Mouse (Mus musculus): Measurements from ENCODE around the gene Arl5c.

The Arl5c gene

GRCm38 (mm10) chr11:98018858-98019641, 23.1 kb upstream of the Arl5c start:
- no peak for DNase-seq

DNA sequence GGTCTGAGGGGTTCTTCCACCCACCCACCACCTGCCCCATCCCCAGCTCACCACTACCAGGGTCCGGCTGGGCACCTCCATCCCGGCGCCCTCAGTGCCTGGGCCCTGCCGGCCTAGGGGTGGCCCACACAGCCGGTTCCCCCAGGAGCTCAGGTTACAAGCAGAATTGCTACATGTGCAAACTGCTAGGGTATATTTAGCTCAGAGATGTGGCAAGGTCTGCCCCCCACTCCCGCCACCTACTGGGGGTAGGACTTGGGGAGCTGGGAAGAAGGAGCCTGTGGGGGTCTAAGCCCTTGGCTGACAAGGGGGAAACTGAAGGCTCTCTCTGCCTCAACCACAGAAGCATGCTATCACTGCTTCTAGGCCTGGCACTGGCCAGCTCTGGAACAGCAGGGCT, 22.2 kb upstream of the Arl5c start:
- DNase-seq = no peak

DNA sequence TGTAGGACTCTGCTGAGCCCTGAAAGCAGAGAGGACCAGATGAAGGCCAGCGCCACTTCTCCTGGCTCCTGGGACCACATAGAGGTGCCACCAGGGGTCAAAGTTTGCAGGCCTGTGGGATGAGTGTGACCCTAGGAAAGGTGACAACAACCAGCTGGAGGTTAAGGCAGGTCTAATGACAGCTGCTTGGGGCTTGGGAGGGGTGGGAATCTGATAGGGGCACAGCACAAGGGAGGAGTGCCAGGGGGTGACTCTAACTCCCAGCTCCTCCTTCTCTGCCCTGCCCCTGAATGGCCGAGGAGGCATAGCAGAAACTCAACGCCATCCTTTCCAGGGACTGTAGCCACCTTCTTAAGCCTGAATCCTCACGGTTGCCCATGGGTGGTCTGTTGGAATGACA, 20.8 kb upstream of the Arl5c start:
- no peak for DNase-seq

- DNase-seq = no peak
These were observed 20.2 kb upstream of the Arl5c start for GRCm38 (mm10) chr11:98016177-98016576.

- DNase-seq = no peak
These were observed 16.9 kb upstream of the Arl5c start for GRCm38 (mm10) chr11:98012831-98013230.

DNA sequence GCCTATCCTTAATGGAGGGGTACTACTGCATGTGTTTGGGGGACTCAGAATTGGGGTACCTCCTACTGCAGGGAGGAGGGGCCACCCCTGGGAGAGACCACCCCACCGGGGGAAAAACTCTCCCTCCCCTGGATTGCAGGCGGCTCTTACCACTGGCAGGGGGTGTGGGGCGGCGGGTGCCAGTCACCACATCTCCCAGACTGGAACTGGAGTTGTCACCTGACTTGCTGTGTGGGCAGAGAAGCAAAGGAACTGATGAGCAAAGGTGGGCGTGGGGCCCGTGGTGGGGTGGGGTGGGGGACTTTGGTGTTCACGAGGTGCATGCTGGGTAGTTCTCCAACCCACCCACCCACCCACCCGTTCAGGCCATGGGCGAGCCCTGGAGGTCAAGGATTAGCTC, 15.7 kb upstream of the Arl5c start:
- DNase-seq = no peak

DNA sequence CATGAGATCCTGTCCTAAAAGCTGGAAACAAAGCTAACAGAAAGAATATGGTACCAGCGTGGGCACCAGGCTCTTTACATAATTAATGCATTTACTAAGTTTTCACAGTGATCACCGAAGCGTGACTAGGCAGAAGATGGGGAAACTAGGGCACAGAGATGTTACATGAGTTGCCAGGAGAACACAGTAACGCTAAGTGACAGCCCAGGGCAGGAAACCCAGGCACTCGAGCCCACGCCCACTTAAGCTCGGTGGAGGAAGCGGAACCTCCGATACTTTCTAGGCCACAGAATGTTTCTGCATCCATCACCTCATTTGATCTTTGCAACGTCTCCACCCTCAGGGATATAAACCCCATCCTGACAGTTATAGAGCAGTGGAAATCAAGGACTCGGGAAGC, 12.1 kb upstream of the Arl5c start:
- DNase-seq = no peak

- DNase-seq = no peak
These were observed 9.7 kb upstream of the Arl5c start for GRCm38 (mm10) chr11:98005686-98006085.

- no peak for DNase-seq
These were observed 9.1 kb upstream of the Arl5c start for GRCm38 (mm10) chr11:98005076-98005475.

- no peak for DNase-seq
These were observed 8.2 kb upstream of the Arl5c start for GRCm38 (mm10) chr11:98004161-98004560.

DNA sequence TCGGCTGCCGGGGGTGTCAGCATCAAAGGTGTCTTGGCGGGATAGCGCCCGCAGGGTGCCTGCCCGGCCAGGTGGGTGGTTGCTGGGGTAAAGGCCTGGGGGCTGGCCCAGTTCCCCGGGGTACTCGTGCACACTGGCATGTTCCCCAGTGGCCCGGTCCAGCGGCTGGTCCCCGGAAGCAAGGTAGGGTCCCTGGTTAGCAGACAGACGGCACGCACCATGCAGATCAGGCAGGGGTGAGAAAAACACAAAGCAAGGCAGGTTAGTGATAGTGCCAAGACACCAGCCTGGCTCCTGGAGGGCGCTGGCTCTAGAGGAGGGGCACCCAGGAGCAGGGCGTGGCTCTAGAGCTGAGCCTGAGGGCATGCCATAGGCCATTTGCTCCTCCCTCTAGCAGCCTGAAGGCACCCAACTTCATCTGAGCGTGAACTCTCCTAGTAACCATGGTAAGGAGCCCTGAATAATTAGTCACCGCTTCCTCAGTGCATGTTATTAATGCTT, 7.2 kb upstream of the Arl5c start:
- DNase-seq = peak; percentile 49

- DNase-seq = peak; percentile 73
These were observed 6.6 kb upstream of the Arl5c start for GRCm38 (mm10) chr11:98002627-98003026.

DNA sequence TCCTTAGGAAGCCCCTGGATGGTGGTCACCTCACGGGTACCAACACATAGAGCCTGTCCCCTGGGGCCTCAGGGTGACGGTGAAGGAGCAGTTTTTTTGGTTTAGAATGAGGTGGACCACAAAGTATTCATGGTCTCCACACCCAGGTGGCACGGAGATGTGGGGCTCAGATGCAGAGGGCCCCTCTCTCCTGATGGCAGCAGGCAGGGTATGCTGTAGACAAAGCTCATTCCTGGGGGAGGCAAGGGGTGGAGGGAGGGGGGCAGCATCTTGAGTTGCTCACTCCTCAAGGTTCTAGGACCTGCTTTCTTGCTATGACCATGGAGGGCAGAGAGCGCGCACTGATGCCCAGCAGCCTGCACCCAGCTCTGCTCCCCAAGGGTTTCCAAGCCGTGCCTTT, 6.0 kb upstream of the Arl5c start:
- DNase-seq = no peak

DNA sequence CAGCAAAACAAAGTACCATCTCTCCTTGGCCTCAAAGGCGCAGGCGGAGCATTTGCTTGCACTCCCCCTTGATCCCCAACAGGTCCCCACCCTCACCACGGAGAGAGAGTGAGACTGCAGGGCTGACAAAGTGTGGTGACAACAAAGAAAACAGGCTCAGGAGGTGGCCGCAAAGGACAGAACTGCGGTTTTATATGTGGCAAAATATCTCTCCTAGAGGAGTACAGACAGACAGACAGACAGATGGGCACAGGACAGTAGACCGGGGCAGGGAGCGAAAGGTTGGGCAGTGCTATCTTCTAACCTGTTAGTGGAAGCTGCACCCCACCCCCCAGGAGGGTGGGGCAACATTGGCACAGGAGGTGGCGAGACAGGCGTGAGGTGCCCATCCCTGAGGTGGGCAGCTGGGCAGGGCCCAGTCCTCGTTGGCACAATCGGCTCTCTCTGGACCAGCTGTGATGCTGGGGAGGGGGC, 5.4 kb upstream of the Arl5c start:
- no peak for DNase-seq

GRCm38 (mm10) chr11:98000378-98001140, 4.6 kb upstream of the Arl5c start:
- DNase-seq = no peak

DNA sequence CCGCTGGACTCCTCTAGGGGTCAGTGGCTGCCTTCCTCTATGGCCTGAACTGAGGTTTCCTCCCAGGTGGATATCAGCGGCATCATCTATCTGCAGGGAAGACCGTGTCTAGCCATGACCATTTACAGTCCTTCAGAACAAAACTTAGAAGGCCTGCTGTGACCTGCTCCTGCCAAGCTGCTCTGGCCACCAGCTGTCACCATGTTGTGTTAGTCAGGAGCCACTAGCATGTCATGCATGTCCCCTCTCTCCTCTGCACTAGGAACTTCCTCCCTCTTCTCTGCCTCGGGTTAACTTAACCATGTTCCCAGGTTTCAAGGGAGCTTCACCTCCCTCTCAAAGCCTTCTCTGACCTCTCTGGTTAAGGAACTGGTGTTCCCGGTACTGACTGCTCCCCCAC, 3.8 kb upstream of the Arl5c start:
- no peak for DNase-seq

- no peak for DNase-seq
These were observed 3.1 kb upstream of the Arl5c start for GRCm38 (mm10) chr11:97998898-97999608.

DNA sequence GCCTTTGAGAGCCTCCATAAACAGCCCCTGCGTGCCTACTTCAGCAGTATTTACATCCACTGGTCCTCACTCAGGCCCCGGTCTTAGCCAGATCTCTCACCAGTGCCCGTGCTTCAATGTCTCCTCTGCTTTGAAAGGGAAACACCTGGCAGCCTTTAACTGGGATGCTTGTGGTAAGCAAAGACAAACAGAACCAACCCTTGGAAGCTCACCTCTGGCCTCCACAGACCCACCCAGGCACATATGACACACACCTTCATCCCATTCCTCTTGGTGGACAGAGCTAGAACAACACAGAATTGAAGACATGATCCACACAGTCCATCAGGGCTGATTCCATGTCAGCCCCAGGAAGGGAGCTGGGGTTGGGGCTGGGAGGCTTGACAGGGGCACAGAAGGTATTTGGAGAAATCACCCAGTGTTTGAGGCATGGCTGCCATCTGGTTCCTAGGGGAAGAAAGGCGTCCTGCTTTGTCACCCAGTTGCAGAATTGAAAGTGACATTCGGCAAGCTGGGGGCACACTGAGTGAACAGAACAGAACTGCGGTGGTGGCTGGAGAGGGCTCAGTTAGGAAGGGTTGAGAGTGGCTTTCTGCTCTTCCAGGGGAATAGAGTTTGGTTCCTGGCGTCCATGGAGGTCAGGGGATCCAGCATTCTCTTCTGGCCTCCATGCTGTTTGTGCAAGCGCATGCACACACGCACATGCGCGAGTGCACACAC, 2.3 kb upstream of the Arl5c start:
- no peak for DNase-seq

DNA sequence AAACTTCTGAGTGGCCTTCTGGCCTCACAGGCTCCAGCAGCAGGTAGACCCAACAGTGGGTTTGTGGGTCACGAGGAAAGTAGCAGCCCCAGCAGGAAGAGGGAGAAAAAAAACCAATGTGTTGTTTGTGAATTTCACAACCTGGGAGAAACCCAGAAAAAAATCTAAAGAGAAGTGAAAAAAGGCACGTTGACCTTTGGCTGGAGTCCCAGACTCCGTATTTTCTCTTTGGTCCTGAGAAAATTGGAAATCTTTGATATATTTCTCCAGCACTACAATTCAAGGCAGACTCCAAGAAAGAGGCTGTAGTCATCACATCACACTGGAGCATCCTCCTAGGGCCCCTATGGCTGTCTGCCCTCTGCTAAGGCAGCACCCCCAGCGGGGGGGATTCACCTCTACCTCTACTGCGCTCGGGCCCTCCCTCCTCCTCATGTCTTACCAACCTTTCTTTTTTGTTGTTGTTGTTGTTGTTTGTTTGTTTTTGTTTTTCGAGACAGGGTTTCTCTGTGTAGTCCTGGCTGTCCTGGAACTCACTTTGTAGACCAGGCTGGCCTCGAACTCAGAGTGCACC, 1.5 kb upstream of the Arl5c start:
- no peak for DNase-seq

GRCm38 (mm10) chr11:97996691-97997090, 710 bp upstream of the Arl5c start:
- no peak for DNase-seq

DNA sequence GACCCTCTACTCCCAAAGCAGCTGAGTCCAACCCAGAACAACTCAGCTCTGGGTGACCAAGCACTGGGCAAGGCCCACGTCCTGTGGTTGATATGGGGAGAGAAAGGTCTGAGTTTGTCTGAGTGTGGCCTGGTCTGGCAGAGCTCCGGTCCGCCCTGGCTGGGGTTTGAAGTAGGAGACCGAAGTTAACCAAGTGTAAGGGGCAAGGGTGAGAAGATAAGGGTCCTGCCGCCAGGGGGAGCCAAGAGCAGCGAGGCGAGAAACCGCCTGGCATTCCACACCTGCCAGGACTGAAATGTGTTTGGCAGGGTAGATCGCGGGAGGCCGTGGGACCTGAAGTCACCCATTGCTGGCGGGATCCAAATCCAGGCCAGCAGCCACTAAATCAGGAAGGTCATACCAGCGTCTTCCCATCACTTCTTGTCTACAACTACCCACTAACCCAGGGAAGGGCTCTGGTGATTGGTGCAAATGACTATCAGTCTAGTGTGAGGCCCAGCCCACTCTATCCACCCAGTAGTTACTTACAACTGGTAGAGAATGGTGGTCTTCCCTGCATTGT, 1.4 kb downstream of the Arl5c start:
- peak; percentile 68 for DNase-seq

GRCm38 (mm10) chr11:97988530-97989096, 7.4 kb downstream of the Arl5c start:
- peak; percentile 89 for DNase-seq

Measured in cerebellum, adult 9-11 months (tissue).